Mouse (Mus musculus) lung, postnatal 36 days (tissue): ENCODE data around the gene Filip1l.

Source experiments
- DNase-seq: peaks from one replicate; pipeline ENCODE4 v3.0.0; 2022; ENCODE audit warnings: mixed read lengths

The Filip1l gene

GRCm38 (mm10) chr16:57575764-57576388 is 223.0 kb downstream of the Filip1l start:
- DNase-seq: no peak

- DNase-seq: no peak
Observed at GRCm38 (mm10) chr16:57577519-57577918, 224.6 kb downstream of the Filip1l start.

- peak; percentile 30 for DNase-seq
Observed at GRCm38 (mm10) chr16:57580041-57580440, 227.1 kb downstream of the Filip1l start.

- peak; percentile 65 for DNase-seq
Observed at GRCm38 (mm10) chr16:57582008-57582407, 229.1 kb downstream of the Filip1l start.

- DNase-seq: no peak
Observed at GRCm38 (mm10) chr16:57585201-57585600, 232.3 kb downstream of the Filip1l start.

- peak; percentile 79 for DNase-seq
Observed at GRCm38 (mm10) chr16:57593422-57594157, 240.7 kb downstream of the Filip1l start.

GRCm38 (mm10) chr16:57597295-57597957 is 244.5 kb downstream of the Filip1l start:
- DNase-seq: peak; percentile 35

- no peak for DNase-seq
Observed at GRCm38 (mm10) chr16:57601031-57601430, 248.1 kb downstream of the Filip1l start.

GRCm38 (mm10) chr16:57606444-57607227 is 253.7 kb downstream of the Filip1l start, which contains the start of gene Cmss1:
Gene Cmss1 (minus strand): TSS chr16:57606864.
- DNase-seq: peak; percentile 86

- peak; percentile 53 for DNase-seq
Observed at GRCm38 (mm10) chr16:57611768-57612167, 258.9 kb downstream of the Filip1l start.
